Comparison of ENCODE assay signal across 7 mouse cellular contexts in genomic region chr2:151740741-151741526, GRCm38 (mm10). TPM values are rescaled to one million over a fixed set of nuclear protein-coding genes. Genes with fewer than 3 reads are reported as not detected.
A peak's percentile ranks its signal among the peaks of the same experiment; 100 is the strongest.
DNase-seq lines count a peak whose midpoint lies in the region; ATAC-seq lines count a peak whose summit lies in the region.

No protein-coding gene starts in this region.

- peak overlapping the region; percentile 87 for H3K9ac ChIP-seq in embryonic facial prominence, embryonic 11.5 days (replicated peaks; ENCODE audit: low read length)
- peak overlapping the region; percentile 90 for H3K9ac ChIP-seq in limb, embryonic 11.5 days (ENCODE audit: low read length)
- H3K9ac ChIP-seq in midbrain, embryonic 14.5 days (replicated peaks; ENCODE audit: low read length): peak overlapping the region; percentile 82

- peak; percentile 92 for DNase-seq in adrenal gland, postnatal 14 days
- peak; percentile 89 for DNase-seq in embryonic facial prominence, embryonic 11.5 days (ENCODE audit: low spot score)
- peak; percentile 91 for DNase-seq in kidney, adult 18-20 months
- peak; percentile 90 for DNase-seq in limb, embryonic 11.5 days (ENCODE audit: low spot score)
- DNase-seq in midbrain, embryonic 14.5 days: peak; percentile 96
- DNase-seq in spleen, adult 18-20 months: peak; percentile 69 to 85

- no peaks in the 10 kb centered on the region; the same call in 1 of the 2 replicates for H3K4me1 ChIP-seq in embryonic facial prominence, embryonic 11.5 days (ENCODE audit: control insufficient read depth, insufficient read depth, low read length)
- H3K4me1 ChIP-seq in limb, embryonic 11.5 days (ENCODE audit: control insufficient read depth, insufficient read depth, low read length): peaks cover 5% of the 10 kb centered on the region; the same call in 1 of the 2 replicates
- H3K4me1 ChIP-seq in midbrain, embryonic 14.5 days (ENCODE audit: control insufficient read depth, insufficient read depth, low read length): peaks cover 14% of the 10 kb centered on the region

- H3K4me3 ChIP-seq in embryonic facial prominence, embryonic 11.5 days (ENCODE audit: low read depth, low read length): peak overlapping the region; percentile 63
- peak overlapping the region; percentile 95 for H3K4me3 ChIP-seq in limb, embryonic 11.5 days (ENCODE audit: low read depth, low read length)
- H3K4me3 ChIP-seq in midbrain, embryonic 14.5 days (replicated peaks; ENCODE audit: low read depth, low read length): peak overlapping the region; percentile 90

- peak; percentile 74 for ATAC-seq in embryonic facial prominence, embryonic 11.5 days (replicated peaks; ENCODE audit: insufficient number of reproducible peaks, low FRiP score, low TSS enrichment, low read depth)
- ATAC-seq in granulocyte monocyte progenitor cell, adult 5-6 weeks (replicated peaks; ENCODE audit: poor library complexity, severe bottlenecking): peak; percentile 90
- ATAC-seq in limb, embryonic 11.5 days (ENCODE audit: insufficient number of reproducible peaks, low FRiP score, low TSS enrichment, low read depth): peak; percentile 80
- peak; percentile 94 for ATAC-seq in midbrain, embryonic 14.5 days (ENCODE audit: low FRiP score, low TSS enrichment)

- H3K4me2 ChIP-seq in embryonic facial prominence, embryonic 11.5 days (ENCODE audit: low read depth, low read length): peak overlapping the region; percentile 77
- H3K4me2 ChIP-seq in limb, embryonic 11.5 days (ENCODE audit: low read depth, severe bottlenecking): peak overlapping the region; percentile 84
- H3K4me2 ChIP-seq in midbrain, embryonic 14.5 days (ENCODE audit: low read length): peak overlapping the region; percentile 88

- no peaks in the 10 kb centered on the region for H3K36me3 ChIP-seq in embryonic facial prominence, embryonic 11.5 days (replicated peaks; ENCODE audit: control insufficient read depth, insufficient read depth, low read depth, low read length)
- no peaks in the 10 kb centered on the region for H3K36me3 ChIP-seq in limb, embryonic 11.5 days (ENCODE audit: control insufficient read depth, insufficient read depth, low read length)
- no peaks in the 10 kb centered on the region for H3K36me3 ChIP-seq in midbrain, embryonic 14.5 days (ENCODE audit: control insufficient read depth, insufficient read depth, low read length)

- no peaks in the 10 kb centered on the region for H3K27me3 ChIP-seq in embryonic facial prominence, embryonic 11.5 days (ENCODE audit: control insufficient read depth, insufficient read depth, low read length)
- no peaks in the 10 kb centered on the region for H3K27me3 ChIP-seq in limb, embryonic 11.5 days (ENCODE audit: control insufficient read depth, insufficient read depth, low read length)
- no peaks in the 10 kb centered on the region for H3K27me3 ChIP-seq in midbrain, embryonic 14.5 days (ENCODE audit: control insufficient read depth, insufficient read depth, low read length)

- H3K9me3 ChIP-seq in embryonic facial prominence, embryonic 11.5 days (replicated peaks; ENCODE audit: control insufficient read depth, low read length): no peaks in the 10 kb centered on the region
- no peaks in the 10 kb centered on the region for H3K9me3 ChIP-seq in limb, embryonic 11.5 days (ENCODE audit: control insufficient read depth, low read length)
- no peaks in the 10 kb centered on the region for H3K9me3 ChIP-seq in midbrain, embryonic 14.5 days (ENCODE audit: control insufficient read depth, low read length)

- under 1% methylated on average over 61 of the region's 61 CpGs for WGBS in embryonic facial prominence, embryonic 11.5 days
- WGBS in limb, embryonic 11.5 days: under 1% methylated on average over 61 of the region's 61 CpGs
- WGBS in midbrain, embryonic 14.5 days: under 1% methylated on average over 61 of the region's 61 CpGs

- H3K27ac ChIP-seq in embryonic facial prominence, embryonic 11.5 days (replicated peaks; ENCODE audit: low read depth, low read length): 0 out of 2 replicates have a peak overlapping the region, but pooled peaks have one; percentile 11
- H3K27ac ChIP-seq in limb, embryonic 11.5 days (replicated peaks; ENCODE audit: low read depth, low read length): no peak overlapping the region; the same call in 1 of the 2 replicates
- peak overlapping the region; percentile 81 for H3K27ac ChIP-seq in midbrain, embryonic 14.5 days (replicated peaks; ENCODE audit: low read depth, low read length)

RNA-seq across cellular contexts. Expression of gene Psmf1, which starts 3.1 kb away (rescaled TPM):
- 36.4 and 38.8 TPM in 2 replicates for total RNA-seq in adrenal gland, postnatal 14 days (2021)
- 45.8 and 46.8 TPM in 2 replicates for polyA plus RNA-seq in embryonic facial prominence, embryonic 11.5 days (2014; fragmentation: Nextera tagmentation; extraction: Ambion mirVana)
- 37.5 and 39.5 TPM in 2 replicates for total RNA-seq in granulocyte monocyte progenitor cell, adult 5-6 weeks (2014; fragmentation: Nextera tagmentation)
- total RNA-seq in granulocyte monocyte progenitor cell, adult 5-6 weeks (2017): 9.5 and 12.6 TPM in 2 replicates
- polyA plus RNA-seq in limb, embryonic 11.5 days (2014; fragmentation: Nextera tagmentation; extraction: Ambion mirVana): 52.8 and 54.1 TPM in 2 replicates
- polyA plus RNA-seq in midbrain, embryonic 14.5 days (2014; fragmentation: Nextera tagmentation; extraction: Ambion mirVana): 64.8 and 69.1 TPM in 2 replicates

RNA-seq across cellular contexts. Expression of gene Tmem74b, which starts 39.1 kb away (rescaled TPM):
- 0.85 and 1.9 TPM in 2 replicates for total RNA-seq in adrenal gland, postnatal 14 days (2021)
- 2.4 and 2.7 TPM in 2 replicates for polyA plus RNA-seq in embryonic facial prominence, embryonic 11.5 days (2014; fragmentation: Nextera tagmentation; extraction: Ambion mirVana)
- total RNA-seq in granulocyte monocyte progenitor cell, adult 5-6 weeks (2014; fragmentation: Nextera tagmentation): not detected in 2 replicates
- total RNA-seq in granulocyte monocyte progenitor cell, adult 5-6 weeks (2017): not detected in 2 replicates
- polyA plus RNA-seq in limb, embryonic 11.5 days (2014; fragmentation: Nextera tagmentation; extraction: Ambion mirVana): 1.7 and 2.3 TPM in 2 replicates
- 20.7 and 25.0 TPM in 2 replicates for polyA plus RNA-seq in midbrain, embryonic 14.5 days (2014; fragmentation: Nextera tagmentation; extraction: Ambion mirVana)
